Mouse (Mus musculus) lung, postnatal 0 days (tissue): ENCODE measurements around the gene Nr1h4.

ENCODE experiments used
- CTCF ChIP-seq: IDR thresholded peaks from 2 replicates; pipeline ENCODE4 v1.5.1; 2016; ENCODE audit warnings: antibody characterized with exemption, mild to moderate bottlenecking
- EP300 ChIP-seq: IDR thresholded peaks from 2 replicates; pipeline ENCODE4 v1.6.1; 2016; ENCODE audit warnings: antibody characterized with exemption, mild to moderate bottlenecking, control low read depth

GRCm38 (mm10) chr10:89444381-89444780 is 89.0 kb downstream of the Nr1h4 start:
- TF ChIP-seq CTCF, result no peak
- no peak for TF ChIP-seq EP300
